Mouse (Mus musculus): ENCODE data around the gene Sept14. TPM values are rescaled to one million over a fixed set of nuclear protein-coding genes. Genes with fewer than 3 reads are reported as not detected.
A peak's percentile ranks its signal among the peaks of the same experiment; 100 is the strongest.
"Not testable (repeated sequence)": the region's sequence is repeated elsewhere in the genome, so short reads cannot be mapped to it uniquely, and the experiment has no call there.

Gene Sept14
- polyA plus RNA-seq, 1 experiment from 2014 or later: not detected

DNA sequence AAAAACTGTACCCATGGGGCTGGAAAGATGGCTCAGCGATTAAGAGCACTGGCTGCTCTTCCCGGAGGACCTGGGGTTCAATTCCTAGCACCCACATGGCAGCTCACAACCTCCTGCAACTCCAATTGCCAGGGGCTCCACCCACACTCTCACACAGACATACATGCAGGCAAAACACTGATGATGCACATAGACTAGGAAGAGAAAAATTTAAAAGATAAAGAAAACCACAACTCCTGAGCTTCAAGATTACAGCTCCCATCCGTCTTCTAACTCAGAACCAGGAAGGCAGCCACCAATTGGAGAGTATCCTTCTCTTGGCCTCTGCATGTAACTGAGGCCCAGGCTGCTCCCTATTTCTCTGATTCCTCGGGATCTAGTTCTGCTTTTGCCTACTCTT, 16.0 kb upstream of the Sept14 start:
- Histone ChIP-seq H3K9me3 (no peaks in the 10 kb centered on the region), H3K4me2 (peak overlapping the region; percentile 71), H3K27me3 (replicated peaks) (no peaks in the 10 kb centered on the region), H3K27ac (replicated peaks) (peak overlapping the region; percentile 100), H3K4me3 (peak overlapping the region; percentile 86), H3K9ac (peak overlapping the region; percentile 97), H3K4me1 (peaks cover 43% of the 10 kb centered on the region), H3K36me3 (peaks cover 10% of the 10 kb centered on the region)
- 41% methylated on average over 4 of the region's 4 CpGs for WGBS
- no peak for ATAC-seq (ENCODE audit: extremely low read depth, insufficient number of reproducible peaks, low FRiP score, low TSS enrichment)

DNA sequence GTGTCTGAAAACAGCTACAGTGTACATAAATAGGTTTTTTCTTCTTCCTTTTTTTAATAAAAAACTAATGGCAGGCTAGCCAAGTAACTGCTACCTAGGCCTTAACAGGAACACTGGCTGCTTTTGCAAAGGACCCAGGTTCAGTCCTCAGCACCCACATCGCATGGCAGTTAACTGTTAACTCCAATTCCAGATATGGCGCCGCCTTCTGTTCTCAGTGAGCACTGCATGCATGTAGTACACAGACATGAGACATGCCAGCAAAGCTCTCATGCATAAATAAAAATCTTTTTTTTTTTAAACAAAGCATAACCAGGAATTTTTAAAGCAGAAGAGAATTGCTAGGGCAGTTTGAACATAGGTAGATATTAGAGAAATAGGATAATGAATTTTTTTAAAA, 11.9 kb upstream of the Sept14 start:
- Histone ChIP-seq H3K27ac (replicated peaks) (no peak overlapping the region), H3K9me3 (no peaks in the 10 kb centered on the region), H3K9ac (no peak overlapping the region), H3K36me3 (peaks cover 39% of the 10 kb centered on the region), H3K27me3 (replicated peaks) (no peaks in the 10 kb centered on the region), H3K4me3 (no peak overlapping the region), H3K4me2 (no peak overlapping the region), H3K4me1 (peaks cover 15% of the 10 kb centered on the region)
- 86% methylated on average over 3 of the region's 3 CpGs for WGBS
- ATAC-seq (ENCODE audit: extremely low read depth, insufficient number of reproducible peaks, low FRiP score, low TSS enrichment): no peak

DNA sequence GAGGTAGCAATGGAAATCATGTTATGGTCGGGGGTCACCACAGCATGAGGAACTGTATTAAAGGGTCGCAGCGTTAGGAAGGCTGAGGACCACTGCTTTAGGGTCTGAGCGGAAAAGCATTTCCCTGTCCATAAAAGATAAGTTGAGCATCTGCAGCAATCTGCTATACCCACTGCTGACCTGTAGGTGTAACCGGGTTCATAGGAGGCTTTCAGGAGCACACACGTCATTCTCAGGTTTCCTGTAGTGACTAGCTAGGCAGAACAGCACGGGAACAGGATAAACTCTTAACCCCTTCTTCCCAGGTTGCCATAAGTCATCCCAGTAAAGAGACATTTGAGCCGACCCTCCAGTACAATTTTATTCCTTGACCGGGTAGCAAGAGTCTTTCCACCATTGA, 8.7 kb upstream of the Sept14 start:
- H3K4me3 ChIP-seq: no peak overlapping the region
- H3K4me2 ChIP-seq: no peak overlapping the region
- H3K4me1 ChIP-seq: peaks cover 8% of the 10 kb centered on the region
- H3K27ac ChIP-seq (replicated peaks): no peak overlapping the region
- H3K9me3 ChIP-seq: no peaks in the 10 kb centered on the region
- 80% methylated on average over 9 of the region's 9 CpGs for WGBS
- no peak for ATAC-seq (ENCODE audit: extremely low read depth, insufficient number of reproducible peaks, low FRiP score, low TSS enrichment)
- H3K9ac ChIP-seq: no peak overlapping the region
- peaks cover 39% of the 10 kb centered on the region for H3K36me3 ChIP-seq
- H3K27me3 ChIP-seq (replicated peaks): peaks cover 4% of the 10 kb centered on the region; the same call in 1 of the 2 replicates

DNA sequence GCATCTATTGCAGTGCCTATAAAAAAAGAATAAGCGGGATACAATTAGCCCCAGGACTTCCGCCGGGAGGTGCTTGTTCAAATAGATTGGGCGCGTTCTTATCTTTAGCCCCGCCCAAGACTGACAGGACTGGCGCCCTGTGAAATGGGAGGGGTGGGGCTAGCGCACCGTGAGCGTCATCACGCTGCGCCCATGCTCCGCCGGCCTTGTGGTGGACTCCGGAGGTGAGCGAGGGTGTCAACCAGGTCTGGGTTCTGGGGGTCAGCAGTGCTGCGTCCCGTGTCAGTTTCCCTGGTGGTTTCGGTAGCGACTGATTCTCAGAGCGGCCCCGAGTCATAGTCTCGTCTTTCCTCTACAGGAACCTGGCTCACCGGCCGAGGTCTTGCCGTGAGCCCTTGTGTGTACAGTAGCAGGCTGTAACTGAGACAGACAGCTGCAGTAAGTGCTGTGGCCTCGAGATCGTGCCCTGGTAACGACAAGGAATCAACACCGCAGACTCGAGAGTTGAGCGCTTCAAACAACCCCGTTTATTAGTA, 7.1 kb upstream of the Sept14 start, which contains the start of gene Mrps17:
Gene Mrps17, plus strand, starts transcription at position 172 of the 536 bp plus-strand sequence.
- peak within 1 kb of the TSS; percentile 94 for H3K9ac ChIP-seq
- H3K27ac ChIP-seq (replicated peaks): peak within 1 kb of the TSS; percentile 65
- under 1% methylated on average over 33 of the region's 33 CpGs for WGBS
- peak within 1 kb of the TSS; percentile 84 for H3K4me2 ChIP-seq
- peaks cover 4% of the 10 kb centered on the region for H3K27me3 ChIP-seq (replicated peaks)
- peaks cover 8% of the 10 kb centered on the region for H3K4me1 ChIP-seq
- H3K36me3 ChIP-seq: peaks cover 39% of the 10 kb centered on the region
- peak; percentile 95 for ATAC-seq (ENCODE audit: extremely low read depth, insufficient number of reproducible peaks, low FRiP score, low TSS enrichment)
- peak within 1 kb of the TSS; percentile 89 for H3K4me3 ChIP-seq
- no peaks in the 10 kb centered on the region for H3K9me3 ChIP-seq

DNA sequence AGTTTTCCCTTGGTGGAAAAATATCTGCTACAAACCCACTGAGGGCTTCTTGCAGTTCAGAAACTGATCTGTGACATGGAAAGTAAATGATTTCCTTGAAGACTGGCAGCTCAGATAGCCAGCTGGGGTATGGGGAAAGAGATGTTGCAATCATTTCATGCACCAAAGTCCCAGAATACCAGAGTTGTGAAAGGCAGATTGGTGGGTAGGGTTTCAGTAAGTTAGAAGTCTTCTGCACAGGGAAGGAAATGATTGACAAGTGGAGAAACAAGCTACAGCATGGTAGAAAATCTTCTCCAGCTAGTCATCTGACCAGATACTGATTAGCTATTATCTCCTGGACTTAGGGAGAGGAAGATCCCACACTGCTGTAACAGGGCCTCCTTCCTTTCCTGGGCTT, 4.9 kb downstream of the Sept14 start:
- no peak overlapping the region for H3K4me3 ChIP-seq
- H3K27me3 ChIP-seq (replicated peaks): peaks cover 27% of the 10 kb centered on the region
- H3K9me3 ChIP-seq: no peaks in the 10 kb centered on the region
- H3K27ac ChIP-seq (replicated peaks): no peak overlapping the region
- H3K9ac ChIP-seq: no peak overlapping the region
- ATAC-seq (ENCODE audit: extremely low read depth, insufficient number of reproducible peaks, low FRiP score, low TSS enrichment): no peak
- no peaks in the 10 kb centered on the region for H3K4me1 ChIP-seq
- no peaks in the 10 kb centered on the region for H3K36me3 ChIP-seq
- no peak overlapping the region for H3K4me2 ChIP-seq

DNA sequence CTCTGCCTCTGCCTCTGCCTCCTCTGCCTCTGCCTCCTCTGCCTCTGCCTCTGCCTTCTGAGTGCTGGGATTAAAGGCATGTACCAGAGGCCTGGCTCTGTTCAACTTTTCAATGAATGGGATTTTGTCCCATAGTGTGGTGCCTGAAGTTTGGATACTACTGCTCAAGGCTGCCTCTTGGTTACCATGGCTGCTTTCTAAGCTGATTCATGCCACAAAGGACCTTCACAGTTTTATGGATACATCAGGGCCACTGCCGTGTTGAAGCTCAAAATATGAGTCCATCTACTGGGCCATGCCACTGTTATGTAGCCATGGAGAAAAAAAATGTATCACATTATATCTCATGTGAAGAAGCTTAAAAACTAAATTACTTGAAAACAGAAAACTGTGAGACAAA, 6.6 kb downstream of the Sept14 start:
- Histone ChIP-seq H3K36me3 (no peaks in the 10 kb centered on the region), H3K27ac (replicated peaks) (no peak overlapping the region), H3K4me1 (no peaks in the 10 kb centered on the region), H3K9me3 (no peaks in the 10 kb centered on the region), H3K9ac (no peak overlapping the region), H3K27me3 (replicated peaks) (peaks cover 21% of the 10 kb centered on the region), H3K4me3 (no peak overlapping the region), H3K4me2 (no peak overlapping the region)
- WGBS: 55% methylated on average over 1 of the region's 1 CpGs
- no peak for ATAC-seq (ENCODE audit: extremely low read depth, insufficient number of reproducible peaks, low FRiP score, low TSS enrichment)

DNA sequence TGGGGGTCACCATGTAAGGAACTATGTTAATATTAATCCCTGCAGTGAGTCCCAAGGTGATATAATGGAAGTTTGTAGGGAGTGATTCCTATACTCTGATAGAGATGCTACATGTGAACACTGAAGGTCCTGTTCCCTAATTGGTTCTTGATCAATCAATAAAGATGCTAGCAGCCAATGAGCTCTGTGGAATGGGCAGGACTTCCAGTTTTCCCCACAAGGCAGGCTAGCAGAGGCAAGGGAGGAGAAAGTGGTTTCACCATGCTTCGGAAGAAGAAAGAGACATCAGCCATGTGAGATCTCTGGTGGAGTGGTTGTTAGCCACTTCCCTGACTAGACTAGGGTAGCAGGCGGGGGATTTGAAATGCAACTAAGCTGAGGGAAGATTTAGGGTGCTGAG, 7.8 kb downstream of the Sept14 start:
- Histone ChIP-seq H3K4me1 (no peaks in the 10 kb centered on the region), H3K9ac (no peak overlapping the region), H3K27ac (replicated peaks) (no peak overlapping the region), H3K4me2 (peak overlapping the region; percentile 13; the same call in 1 of the 2 replicates), H3K36me3 (no peaks in the 10 kb centered on the region), H3K27me3 (replicated peaks) (peaks cover 21% of the 10 kb centered on the region), H3K4me3 (no peak overlapping the region), H3K9me3 (no peaks in the 10 kb centered on the region)
- ATAC-seq (ENCODE audit: extremely low read depth, insufficient number of reproducible peaks, low FRiP score, low TSS enrichment): no peak
- WGBS: 27% methylated on average over 2 of the region's 2 CpGs

DNA sequence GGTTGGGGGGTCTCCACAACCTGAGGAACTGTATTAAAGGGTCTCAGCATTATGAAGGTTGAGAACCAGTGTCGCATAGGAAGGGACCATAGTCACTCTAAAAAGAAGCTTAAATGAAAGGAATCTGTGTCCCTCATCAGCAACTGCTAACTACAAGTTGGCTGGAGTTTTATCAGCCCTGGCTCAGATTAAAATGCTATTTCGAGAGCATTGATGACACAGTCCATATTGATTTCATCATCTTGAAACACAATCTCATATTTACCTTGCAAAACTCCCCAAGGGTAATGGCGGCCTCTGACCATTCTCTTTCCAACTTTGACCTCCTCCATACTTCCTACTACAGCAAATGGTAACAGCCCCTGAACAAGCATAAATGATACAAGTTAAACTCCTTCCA, 17.8 kb downstream of the Sept14 start:
- Histone ChIP-seq H3K27me3 (replicated peaks) (no peaks in the 10 kb centered on the region), H3K4me2 (no peak overlapping the region), H3K9me3 (no peaks in the 10 kb centered on the region), H3K4me3 (no peak overlapping the region), H3K4me1 (no peaks in the 10 kb centered on the region), H3K9ac (no peak overlapping the region), H3K27ac (replicated peaks) (no peak overlapping the region), H3K36me3 (no peaks in the 10 kb centered on the region)
- 66% methylated on average over 3 of the region's 3 CpGs for WGBS
- no peak for ATAC-seq (ENCODE audit: extremely low read depth, insufficient number of reproducible peaks, low FRiP score, low TSS enrichment)

DNA sequence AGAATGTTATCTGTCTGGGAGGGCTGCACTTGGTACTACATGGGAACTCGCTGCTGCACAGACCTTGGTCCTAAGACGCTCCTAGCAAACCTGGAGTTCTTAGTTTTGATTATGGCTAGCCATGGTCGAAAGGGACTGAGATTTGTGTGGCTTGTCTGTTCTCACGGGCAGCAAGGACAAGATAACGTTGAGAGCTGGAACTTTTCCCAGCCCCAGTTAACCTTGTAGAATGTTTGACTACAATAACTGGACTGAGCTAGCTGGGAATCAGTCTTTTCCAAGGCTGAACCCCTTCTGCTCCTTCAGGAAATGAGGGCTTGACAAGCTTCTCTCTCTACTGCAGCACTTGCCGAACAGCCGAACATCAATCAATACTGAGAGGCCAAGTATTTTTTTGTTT, 20.7 kb downstream of the Sept14 start:
- no peaks in the 10 kb centered on the region for H3K27me3 ChIP-seq (replicated peaks)

DNA sequence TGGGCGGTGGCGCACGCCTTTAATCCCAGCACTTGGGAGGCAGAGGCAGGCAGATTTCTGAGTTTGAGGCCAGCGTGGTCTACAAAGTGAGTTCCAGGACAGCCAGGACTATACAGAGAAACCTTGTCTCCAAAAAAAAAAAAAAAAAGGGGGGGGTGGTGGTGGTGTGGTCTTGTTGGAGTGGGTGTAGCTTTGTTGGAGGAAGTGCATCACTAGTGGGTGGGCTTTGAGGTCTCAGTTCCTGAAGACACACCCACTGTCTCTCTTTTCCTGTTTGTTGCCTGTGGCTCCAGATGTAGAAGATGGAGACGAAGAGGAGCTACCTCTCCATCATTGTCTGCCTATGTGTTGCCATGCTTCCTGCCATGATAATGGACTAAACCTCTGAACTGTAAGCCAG, 23.2 kb downstream of the Sept14 start:
- ATAC-seq (ENCODE audit: extremely low read depth, insufficient number of reproducible peaks, low FRiP score, low TSS enrichment); H3K9ac ChIP-seq; H3K27me3 ChIP-seq (replicated peaks); H3K4me3 ChIP-seq; H3K4me1 ChIP-seq; H3K4me2 ChIP-seq; H3K9me3 ChIP-seq; H3K36me3 ChIP-seq; H3K27ac ChIP-seq (replicated peaks): not testable (repeated sequence)
- WGBS: 73% methylated on average over 5 of the region's 5 CpGs

More for the DNA sequence above, 20.7 kb downstream of the Sept14 start:
- no peak for ATAC-seq (ENCODE audit: extremely low read depth, insufficient number of reproducible peaks, low FRiP score, low TSS enrichment)
- WGBS: 64% methylated on average over 7 of the region's 7 CpGs
- H3K36me3 ChIP-seq: no peaks in the 10 kb centered on the region
- H3K9me3 ChIP-seq: no peaks in the 10 kb centered on the region
- no peak overlapping the region for H3K27ac ChIP-seq (replicated peaks)
- H3K9ac ChIP-seq: no peak overlapping the region
- H3K4me3 ChIP-seq: no peak overlapping the region
- H3K4me2 ChIP-seq: no peak overlapping the region
- H3K4me1 ChIP-seq: no peaks in the 10 kb centered on the region

DNA sequence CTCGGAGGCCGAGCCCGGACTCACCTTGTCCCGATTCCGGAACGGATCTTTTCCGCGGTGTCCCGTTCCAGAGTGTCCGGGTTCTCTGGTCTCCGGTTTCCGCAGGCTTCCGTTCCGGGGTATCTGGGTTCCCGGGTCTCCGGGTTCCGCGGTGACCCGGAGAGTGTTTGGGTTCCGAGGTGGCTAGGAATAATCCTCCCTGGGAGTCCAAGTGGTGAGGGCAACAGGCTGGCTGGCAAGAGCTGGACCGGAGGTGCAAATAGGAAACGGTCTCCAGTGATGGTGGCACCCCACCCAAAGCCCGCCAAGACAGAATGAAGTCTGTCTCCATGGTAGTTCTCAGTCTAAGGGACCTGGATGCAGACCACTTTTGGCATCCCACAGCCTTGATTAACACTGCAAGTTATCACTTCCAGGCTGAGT, 38.3 kb downstream of the Sept14 start, which contains the start of gene Zfp11:
Gene Zfp11, minus strand, starts transcription at position 64 of the 423 bp plus-strand sequence.
- 1% methylated on average over 23 of the region's 23 CpGs for WGBS
- H3K4me3 ChIP-seq: peak within 1 kb of the TSS; percentile 83
- ATAC-seq (ENCODE audit: extremely low read depth, insufficient number of reproducible peaks, low FRiP score, low TSS enrichment): peak; percentile 42; the same call in 1 of the 2 replicates
- H3K4me2 ChIP-seq: peak within 1 kb of the TSS; percentile 84
- peaks cover 13% of the 10 kb centered on the region for H3K4me1 ChIP-seq
- peaks cover 15% of the 10 kb centered on the region; the same call in 1 of the 2 replicates for H3K9me3 ChIP-seq
- peak within 1 kb of the TSS; percentile 29; the same call in 1 of the 2 replicates for H3K27ac ChIP-seq (replicated peaks)
- no peaks in the 10 kb centered on the region for H3K27me3 ChIP-seq (replicated peaks)
- H3K9ac ChIP-seq: peak within 1 kb of the TSS; percentile 94
- H3K36me3 ChIP-seq: no peaks in the 10 kb centered on the region

DNA sequence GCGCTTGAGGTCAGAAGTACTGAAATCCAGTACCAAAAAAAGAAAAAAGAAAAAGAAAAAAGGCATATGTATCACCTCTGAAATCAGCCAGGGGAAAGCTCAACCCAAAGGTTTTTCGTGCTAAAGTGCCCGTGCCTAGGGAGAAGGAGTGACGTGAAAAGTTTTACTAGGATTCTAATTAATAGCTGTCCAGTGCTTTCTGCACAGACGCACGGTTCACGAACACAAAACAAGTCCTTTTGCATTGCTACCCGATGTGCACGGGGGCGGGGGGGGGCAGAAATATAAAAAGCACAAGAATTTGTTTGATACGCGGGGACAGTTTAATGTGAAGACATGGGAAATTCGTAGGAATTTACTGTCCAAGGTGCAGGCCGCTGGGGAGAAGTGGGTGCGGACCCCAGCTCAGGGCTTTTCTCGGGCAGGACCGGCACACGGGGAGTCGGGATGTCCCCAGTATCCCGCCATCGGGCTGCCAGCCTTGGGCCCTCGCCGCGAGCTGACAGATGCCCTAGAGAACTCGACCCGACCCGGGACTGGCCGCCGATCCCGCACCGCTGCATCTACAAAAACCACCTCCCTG, 38.8 kb downstream of the Sept14 start:
- peaks cover 13% of the 10 kb centered on the region for H3K4me1 ChIP-seq
- WGBS: 2% methylated on average over 31 of the region's 31 CpGs
- no peak for ATAC-seq (ENCODE audit: extremely low read depth, insufficient number of reproducible peaks, low FRiP score, low TSS enrichment)
- H3K4me2 ChIP-seq: peak overlapping the region; percentile 84
- H3K27ac ChIP-seq (replicated peaks): peak overlapping the region; percentile 29; the same call in 1 of the 2 replicates
- H3K27me3 ChIP-seq (replicated peaks): no peaks in the 10 kb centered on the region
- H3K9ac ChIP-seq: peak overlapping the region; percentile 94
- no peaks in the 10 kb centered on the region for H3K36me3 ChIP-seq
- peak overlapping the region; percentile 83 for H3K4me3 ChIP-seq
- peaks cover 12% of the 10 kb centered on the region; the same call in 1 of the 2 replicates for H3K9me3 ChIP-seq

Measured in heart, embryonic 13.5 days (tissue).